Mouse (Mus musculus): ENCODE results near the gene Tbc1d14.

Gene Tbc1d14

DNA sequence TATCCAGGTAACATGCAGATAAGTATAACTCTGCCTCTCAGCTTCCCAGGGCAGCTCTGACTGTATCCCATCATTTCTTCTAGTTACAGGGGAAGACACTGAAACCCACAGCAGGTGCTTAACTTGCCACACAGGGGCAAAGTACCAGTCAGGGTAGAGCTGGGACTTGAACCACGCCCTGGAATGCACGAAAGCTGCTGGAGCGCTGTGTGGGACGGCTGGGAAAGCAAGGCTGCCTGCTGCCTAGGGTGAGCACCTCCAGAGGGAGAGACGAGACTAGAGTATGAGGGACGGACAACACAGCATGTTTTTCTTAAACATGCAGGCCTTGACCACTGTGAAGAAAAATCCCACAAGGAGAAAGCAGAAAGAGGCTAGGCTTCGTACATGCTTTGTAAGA is 87.8 kb downstream of the Tbc1d14 start:
- no peak for DNase-seq

DNA sequence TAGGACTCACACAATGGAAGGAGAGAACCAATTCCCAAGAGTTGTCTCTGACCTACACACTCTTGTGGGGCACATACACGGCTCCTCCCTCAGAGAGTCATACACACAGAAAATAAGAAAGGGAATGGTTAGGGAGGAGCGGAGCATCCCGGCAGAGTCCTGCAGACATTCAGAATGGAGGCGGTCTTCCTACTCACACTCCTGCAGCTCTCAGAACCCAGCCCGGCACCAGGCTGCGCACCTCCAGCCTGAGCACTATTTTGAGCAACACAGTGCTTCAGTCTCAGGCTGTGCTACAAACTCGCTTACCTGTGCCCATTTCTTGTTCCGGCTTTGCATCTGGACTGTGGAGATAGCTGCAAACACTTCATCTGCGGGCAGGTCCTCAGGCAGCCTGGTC is 98.4 kb downstream of the Tbc1d14 start:
- DNase-seq, result no peak

DNA sequence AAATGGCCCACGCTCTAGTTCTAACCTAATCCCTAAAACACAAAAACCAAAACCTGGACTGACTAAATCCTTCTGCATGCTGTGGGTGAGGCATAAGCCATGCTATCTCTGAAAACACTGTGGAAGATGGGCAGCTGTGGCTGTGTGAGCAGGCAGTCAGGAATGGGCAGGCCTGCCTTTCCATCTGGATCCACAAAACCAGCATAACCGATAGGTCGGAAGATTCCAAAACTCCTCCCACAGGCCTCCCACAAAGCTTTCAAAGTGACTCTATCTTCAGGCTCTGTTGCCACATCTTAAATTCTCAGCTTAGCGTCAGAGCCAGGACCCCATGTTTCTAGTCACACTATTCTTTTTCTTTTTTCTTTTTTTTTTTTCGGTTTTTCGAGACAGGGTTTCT is 99.2 kb downstream of the Tbc1d14 start:
- no peak for DNase-seq

DNA sequence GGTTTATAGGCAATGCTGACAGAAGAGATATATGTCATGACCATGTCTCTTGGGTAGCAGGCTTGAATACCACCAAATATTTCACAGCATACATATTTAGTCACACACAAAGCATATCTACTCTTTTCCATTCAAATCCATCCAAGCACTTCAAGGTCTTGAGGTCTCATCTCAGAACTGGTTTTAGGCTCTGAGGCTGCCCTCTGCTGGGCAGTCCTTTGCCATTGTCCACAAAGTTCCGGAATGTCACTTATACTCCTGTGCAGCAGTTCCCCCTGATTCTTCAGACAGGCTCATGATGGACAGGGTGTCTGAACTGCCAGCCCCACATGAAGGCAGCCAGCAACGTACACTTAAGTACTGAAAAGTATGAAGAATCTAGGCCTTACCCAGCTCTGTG is 103.9 kb downstream of the Tbc1d14 start:
- peak; percentile 29 to 39 for DNase-seq

DNA sequence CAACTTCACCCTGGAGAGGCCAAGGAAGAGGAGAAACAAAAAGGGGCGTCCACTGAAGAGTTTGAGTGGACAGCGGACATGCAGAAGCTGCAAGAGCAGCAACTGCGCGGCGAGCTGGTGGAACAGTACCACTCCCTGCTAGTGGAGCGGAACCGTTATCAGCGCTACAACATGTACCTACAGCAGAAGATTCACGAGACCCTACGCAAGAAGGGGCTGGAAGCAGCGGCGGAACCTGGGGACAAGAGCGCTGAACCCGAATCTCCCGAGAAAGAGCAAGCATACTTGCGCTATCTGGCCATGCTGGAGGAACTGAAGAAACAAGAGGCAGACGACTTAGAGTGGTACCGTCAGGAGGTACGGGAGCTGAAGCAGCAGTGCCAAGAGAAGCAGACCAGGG is 107.8 kb downstream of the Tbc1d14 start:
- DNase-seq, result no peak

DNA sequence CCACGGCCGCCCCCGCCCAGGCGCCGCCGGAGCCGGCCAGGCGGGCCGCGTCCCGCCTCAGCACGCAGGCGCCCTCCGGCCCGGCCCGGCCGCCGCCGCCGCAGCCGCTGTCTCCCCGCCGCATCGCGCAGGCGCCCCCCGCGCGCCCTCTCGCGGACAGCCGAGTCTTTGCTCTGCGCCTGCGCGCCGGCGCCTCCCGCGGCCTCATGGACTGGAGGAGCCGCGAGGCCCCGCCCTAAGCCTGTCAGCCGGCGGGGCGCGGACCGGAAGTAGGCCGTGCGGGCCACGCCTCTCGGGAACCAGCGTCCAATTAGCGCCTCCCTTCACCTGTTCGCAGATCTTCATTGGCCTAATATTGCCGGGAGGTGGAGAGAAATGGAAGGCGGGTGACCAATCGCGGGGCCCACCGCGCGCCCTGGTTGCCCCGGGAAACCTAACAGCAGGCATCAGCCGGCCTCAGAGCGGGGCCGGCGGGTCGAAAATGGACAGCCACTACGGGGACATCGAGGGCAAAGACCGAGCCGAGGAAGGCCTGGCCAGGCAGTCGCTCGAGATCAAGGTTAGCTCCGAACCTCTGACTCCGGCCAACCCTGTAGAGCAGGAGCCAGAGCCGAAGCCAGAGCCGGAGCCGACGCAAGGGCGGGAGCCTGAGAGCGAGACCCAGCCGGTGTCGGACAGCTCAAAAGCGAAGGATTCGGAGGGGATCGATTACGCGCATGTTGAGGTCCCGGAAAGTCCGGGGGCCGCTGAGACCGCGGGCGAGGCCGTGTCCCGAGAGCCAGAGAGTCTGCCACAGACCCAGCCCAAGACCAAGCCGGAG is 108.7 kb downstream of the Tbc1d14 start, which contains the start of the genes Tada2b and Ccdc96:
Tada2b (minus strand) TSS at position 115 of the 820 bp plus-strand sequence.
Ccdc96 (plus strand) TSS at position 418 of the 820 bp plus-strand sequence.
- DNase-seq, result peak; percentile 98 to 99

DNA sequence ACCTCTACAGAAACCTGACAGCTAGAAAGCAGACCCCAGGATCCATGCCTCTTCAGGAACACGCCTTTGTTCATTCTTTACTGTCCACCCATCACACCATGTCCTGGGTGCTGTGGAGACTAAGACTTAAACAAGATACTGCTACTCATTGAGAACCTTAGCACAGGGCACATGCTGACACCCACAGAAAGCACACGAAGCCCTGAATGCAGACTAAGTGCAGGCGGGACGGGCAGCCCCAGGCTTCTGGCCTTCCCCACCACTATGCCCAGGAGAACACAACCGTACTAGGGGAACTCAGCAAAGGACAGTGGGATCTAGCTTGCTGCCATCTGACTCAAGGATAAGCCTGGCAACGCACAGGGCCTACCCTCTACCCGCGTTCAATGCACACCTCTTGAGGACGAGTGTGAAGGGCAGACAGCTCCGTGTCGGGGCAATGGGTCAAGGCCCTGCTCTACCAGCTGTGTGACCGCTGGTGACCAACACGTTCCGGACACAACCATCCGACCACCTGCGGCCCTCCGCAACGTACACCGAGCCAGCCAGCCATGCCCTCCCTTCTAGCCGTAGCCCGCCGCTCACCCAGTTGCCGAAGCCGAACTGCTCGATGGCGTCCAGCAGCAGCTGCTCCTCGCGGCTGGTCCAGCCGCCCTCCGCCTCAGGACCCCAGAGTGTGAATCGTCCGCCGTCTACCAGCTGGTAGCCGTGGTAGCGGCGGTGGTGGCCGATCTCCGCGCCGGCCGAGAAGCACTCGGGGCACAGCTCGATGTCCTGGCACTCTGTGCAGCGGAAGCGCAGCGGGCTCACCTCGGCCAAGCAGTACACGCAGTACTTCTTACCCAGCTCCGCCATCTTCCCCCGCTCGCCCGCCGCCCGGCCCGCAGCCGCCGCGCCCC is 109.6 kb downstream of the Tbc1d14 start:
- DNase-seq, result peak in 1 of 2 experiments; percentile 58

DNA sequence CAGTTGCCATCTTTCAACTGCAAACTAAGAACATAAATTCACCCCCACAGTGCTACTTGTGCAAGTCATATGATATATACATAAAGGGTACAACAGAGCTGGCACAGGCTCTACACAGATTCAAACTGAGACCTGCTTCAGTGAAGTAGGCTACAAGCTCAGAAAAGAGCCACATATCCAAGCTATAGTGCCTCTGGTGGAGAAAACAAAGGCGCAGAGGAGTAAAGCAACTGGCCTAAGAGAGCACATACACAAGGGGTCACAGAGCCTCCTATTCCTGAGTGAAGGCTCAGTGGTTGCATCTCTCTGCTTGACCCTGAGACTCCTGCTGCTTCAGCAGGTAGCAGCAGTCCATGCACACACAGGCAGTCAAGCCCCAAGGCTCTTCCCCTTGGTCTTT is 112.0 kb downstream of the Tbc1d14 start:
- no peak for DNase-seq

DNA sequence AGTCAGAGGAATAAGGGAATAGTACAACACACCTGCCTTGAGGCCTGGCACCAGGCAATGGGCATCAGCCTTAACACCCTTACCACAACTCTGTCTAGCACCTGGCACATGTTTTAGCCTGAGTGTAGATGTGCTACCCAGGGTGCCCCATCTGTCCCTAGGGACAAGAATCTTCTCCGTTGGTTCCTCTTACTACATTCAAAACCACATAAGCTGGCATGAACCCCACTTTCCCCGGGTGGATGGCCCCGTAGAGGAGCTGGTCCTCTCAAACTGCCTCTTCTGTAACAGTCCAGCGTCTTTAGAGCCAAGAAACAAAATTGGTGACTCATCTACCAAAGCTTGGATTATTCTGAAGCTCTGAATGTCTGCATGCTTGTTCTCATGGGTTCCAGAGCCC is 112.7 kb downstream of the Tbc1d14 start:
- no peak for DNase-seq

DNA sequence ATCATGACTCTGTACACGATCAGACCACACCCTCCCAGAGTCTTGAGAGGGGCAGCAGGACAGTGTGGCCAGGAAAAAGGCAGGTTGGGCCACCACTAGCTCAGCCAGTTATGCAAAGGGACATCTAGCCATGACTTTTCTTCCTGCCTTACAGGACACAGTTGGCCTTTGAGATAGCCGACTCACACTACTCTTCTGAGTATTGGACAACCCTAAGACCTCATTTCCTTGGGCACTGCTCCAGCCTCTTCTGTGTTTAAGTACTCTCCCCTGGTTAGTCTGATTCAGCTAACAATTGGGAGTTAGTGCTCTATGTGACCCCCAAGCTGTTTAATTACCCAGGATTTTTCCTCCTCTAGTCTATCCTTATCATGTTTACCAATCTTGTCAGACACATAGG is 113.3 kb downstream of the Tbc1d14 start:
- DNase-seq, result no peak

DNA sequence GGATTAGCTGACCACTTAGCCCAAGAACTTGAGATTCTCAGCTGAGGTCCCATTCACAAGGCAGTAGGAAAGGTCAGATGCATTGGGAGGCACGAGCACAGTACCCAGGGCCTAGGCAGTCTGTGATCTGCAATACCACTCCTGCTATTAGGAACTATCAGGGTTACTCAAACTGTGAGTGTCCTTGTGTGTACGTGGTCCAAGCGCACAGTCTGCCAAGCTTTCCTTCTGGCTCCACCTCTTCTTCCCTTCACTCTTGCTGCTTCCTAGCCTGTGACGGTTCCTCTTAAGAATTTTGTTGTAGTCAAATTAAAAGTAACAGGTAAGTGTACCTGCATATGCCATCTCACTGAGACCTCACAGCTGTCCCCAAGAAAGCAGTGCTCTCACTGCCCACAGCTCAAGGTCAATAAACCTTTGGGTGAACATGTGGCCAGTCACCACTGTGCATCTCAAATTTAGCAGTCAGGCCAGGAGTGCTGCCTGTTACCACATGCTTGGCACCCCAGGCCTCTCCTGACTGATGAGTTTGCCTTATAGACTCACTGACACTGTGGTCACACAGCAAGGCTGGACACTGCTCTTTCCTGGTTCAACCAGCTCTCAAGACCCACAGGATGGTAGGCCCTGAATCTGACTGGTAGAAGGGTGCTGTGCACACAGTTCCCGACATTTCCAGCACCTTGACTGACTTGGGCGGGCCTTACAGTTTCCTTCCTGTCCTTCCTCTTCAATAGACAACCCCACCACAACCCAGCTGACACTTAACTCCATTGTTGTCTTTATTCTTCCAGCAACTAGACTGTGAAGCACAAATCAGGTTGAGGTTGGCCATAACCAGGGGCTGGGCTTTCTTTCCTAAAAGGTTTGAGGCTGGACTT is 114.3 kb downstream of the Tbc1d14 start:
- no peak for DNase-seq

DNA sequence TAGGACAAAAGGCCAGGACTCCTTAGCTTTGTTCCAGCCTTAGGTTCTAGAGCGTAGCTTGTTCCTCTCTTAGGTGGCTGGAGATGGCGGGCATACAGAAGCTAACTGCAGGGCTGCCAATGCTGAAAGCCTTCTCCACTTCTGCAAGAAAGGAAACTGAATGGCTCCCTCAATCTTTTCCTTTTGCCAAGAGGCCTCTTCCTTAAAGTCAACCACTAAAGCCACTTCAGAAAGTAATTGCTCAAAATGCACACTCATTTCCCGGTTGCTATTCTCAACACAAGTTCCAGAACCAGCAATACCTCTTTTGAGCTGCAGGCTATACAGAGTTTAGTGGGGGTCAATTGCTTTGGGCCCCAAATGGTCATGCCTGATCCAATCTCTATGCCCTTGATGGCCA is 115.6 kb downstream of the Tbc1d14 start:
- DNase-seq, result no peak

DNA sequence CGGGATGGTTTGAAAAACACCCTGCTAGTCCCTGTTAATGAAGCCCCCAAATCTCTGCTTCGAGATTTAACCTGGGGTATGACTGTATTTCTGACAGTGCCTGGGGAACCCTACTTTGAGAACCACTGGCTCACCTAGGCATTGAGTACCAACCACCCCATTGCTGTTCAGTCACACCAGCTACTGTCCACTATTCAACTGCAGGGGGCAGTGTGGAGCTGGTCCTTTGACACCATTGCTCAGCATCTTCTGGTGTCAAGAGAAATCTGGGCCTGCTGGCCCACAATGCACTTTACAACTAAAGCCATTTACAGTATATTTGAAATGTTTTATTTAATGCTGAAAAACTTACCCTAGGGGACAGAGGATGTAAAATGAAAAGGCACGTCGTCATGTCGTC is 118.8 kb downstream of the Tbc1d14 start:
- peak; percentile 69 to 73 for DNase-seq

DNA sequence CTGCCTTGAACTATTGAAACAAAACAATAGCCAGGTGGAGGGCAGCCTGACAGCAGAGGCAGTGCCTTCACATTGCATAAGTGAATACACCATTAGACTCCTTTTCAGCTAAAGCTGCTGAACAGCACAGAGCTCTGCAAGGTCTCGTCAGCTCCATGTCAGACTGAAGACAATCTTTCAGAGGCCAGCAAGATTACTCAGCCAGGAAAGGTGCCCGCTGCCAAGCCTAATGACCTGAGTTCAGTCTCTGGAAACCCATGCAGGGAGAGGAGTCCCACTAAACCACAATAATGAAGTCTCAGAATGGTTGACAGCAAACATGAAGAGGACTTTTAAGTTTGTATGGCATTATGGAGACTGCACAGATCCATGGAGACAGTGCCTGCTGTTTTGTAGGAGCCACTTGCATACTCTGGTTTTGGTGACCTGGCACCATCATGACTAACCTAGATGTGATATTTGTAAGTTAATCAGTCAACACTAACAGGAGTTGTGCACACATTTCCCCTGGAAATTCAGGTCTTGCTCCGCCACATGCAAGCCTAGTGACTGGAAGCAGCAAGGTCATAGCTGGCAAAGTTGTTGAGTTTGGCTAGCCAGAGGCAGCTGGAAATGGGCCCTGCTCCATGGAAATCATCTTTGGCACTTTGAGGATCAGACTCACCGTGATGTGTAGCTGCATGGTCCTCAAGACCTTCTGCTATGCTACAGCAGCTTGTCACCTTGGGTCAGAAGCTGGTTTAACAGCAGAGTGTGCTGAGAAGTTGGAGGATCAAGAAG is 120.0 kb downstream of the Tbc1d14 start:
- DNase-seq, result no peak

DNA sequence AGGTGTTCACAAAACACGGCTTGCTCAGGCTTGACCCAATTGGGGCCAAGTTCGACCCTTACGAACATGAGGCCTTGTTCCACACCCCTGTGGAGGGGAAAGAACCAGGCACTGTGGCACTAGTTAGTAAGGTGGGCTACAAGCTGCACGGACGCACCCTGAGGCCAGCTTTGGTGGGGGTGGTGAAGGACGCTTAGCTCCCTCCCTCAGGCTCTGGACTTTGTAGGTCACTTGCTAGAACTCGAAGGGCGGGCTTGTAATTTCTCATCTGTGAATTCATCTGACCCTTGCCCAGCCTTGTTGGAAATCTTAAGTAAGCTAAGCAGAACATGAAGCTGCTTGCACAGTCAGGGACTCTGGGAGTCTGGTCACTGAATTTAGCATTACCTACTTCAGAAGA is 121.9 kb downstream of the Tbc1d14 start:
- DNase-seq, result no peak

DNA sequence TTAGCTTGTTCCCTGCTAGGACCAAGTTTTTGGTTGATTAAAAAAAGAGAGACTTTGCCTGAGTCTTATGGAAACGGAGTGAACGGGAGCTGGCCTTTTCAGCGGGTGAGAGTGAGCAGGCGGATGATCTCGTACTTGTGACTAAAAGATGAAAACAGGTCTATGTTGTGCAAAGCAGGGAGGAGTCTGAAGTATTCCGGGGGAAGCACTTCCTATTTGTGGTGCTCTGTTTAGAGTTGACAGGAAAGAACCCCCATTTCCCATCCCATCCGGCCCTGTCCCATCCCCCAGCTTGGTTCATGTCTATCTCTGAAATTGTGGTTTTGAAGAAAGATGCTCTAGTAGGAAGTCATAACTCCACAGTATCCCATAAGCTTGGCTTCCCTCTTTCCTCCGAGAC is 127.2 kb downstream of the Tbc1d14 start:
- no peak for DNase-seq

DNA sequence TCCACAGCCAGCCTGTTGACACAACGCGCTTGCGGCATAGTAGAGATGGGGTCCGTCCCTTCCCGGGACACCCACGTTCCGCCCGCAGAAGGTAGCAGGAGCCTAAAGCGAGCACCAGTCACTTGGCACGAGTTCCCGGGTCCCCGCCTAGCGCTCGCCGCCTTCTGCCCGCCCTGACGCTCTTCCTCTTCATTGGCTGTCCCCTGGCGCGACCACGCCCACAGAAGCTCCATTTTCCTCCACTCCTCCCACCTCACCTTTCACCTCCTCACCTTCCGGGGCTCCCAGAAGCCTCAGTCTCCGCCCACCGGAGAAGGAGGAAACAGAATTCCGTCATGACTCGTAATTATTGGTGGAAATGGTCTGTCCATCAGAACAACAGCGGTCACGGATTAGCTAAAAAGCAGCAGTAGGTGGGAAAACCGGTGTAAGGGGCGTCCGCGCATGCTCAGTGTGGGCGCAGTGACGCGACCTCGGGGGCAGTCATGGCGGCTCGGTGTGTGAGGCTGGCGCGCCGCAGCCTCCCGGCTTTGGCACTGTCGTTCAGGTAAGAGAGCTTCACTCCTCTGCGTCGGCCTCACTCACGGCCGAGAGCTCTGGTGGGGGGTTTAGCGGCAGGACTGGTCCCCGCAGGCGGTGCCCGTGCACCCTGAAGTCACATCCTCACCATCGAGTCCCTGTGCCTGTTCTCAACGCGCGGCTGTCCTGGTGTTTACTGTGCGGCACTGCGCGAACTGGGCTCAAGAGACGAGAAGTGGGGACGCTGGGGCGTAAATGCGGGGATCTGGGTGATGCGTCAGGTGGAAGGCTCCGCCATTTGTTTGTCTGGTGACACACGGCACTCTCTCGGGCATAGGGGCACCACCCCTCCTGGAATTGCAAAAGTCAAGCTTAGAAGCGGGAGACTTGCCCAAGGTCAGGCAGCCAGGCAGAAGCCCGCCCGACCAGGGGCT is 128.1 kb downstream of the Tbc1d14 start, which contains the start of gene Grpel1:
Grpel1 (plus strand) TSS at position 290 of the 953 bp plus-strand sequence.
- peak; percentile 97 to 100 for DNase-seq

DNA sequence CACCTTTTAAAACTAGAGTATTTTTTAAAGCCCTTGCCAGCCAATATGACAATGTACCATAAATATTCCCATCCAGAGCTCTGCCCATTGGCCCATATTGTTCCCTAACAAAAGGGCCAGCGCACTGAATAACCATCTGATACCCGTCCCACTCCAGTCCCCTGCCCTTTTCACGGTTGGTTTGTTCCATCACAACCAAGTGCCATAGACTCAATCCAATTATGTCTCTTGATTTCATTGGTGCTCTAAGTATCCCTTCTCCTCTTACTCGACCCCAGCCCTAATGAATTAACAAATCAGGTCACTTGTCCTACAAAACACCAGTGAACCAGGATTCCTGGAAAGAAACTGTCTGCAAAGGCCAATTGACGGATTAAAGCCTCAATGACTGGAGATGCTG is 129.7 kb downstream of the Tbc1d14 start:
- DNase-seq, result no peak

DNA sequence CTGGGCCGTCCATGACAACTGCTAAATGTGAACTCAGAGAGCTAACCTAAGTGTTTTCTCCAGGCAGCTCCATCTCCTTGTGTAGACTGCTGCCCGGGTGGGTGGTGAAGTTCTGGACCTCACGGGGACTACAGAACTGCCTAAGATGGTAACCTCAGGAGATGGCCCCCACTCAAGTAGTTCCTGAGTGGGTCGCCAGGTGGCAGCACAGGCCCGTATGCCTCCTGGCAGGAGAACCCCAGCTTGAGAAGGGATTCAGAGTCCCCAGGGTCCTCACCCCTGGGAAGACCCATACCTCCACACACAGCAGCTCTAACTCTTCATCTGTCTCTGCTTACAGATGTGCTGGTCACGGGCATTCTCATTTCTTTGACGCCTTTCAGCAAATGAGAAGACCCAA is 130.3 kb downstream of the Tbc1d14 start:
- DNase-seq, result peak; percentile 77 to 85

DNA sequence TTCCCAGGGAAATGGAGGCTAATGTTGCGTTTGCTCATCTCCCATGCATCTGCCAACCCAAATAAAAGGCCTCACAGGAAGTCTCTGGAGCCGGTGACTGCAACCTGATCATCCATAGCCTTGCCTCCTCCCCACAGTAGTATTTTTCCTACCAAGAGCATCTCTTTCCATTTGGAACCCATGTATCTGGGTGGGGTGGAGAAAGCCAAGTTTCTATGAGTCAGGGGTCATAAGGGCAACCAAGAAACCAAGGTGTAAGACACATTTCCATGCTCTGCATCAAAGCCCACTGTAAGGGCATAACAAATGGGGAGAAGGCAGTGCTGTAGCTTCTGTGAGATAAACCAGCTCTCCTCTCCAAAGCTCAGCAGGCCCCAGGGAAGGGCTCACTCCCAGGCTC is 131.8 kb downstream of the Tbc1d14 start:
- DNase-seq, result no peak

DNA sequence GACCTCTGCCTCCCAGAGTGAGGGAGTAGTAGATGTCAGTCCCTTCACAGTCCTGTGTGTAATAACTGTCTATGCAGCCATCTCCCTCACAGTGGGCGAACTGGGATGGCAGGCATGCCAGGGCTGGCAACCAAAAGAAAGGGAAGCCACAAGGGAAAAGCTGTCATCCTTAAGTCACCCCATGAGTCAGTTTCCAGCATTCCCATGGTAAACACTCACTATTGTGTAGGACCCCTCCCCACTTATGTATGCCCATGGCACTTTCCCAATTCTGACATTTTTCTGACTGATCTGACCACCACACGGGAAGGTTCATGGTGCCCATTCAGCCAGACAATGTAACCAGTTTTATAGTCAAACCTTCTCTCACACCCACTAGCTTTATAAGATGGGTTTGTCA is 132.4 kb downstream of the Tbc1d14 start:
- no peak for DNase-seq
